ENCODE assay signal across 8 mouse cellular contexts in the genomic region with DNA sequence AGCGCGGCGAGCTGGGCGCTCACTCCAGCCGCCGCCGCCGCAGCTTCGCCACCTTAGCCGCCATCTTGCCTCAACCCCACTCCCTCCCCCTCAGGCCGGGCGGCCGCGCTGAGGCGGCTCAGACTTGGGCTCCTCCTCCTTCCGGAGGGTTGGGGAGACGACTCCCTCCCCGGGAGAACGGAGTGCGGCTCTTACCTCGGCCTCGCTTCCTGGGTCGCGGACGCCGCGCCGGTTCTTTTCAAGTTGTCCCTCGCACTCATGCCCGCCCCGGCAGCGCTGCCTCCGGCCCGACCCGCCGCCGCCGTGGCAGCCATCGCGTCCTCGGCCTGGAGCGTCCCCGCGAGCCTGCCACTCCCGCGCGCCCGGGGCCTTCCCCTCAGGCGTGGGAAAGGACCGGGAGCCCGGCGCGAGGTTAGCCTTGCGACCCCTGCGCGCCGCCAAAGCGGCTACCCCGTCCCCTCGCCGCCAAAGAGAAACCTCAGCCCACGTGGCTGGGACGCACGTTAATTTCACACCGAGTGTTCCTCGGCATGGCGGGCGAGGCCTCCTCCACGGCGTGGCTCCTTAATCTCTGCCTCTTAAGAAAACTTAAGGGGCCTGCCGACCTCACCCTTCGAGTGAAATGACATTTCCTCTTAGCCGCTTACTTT. TPM values are rescaled to one million over a fixed set of nuclear protein-coding genes. Genes with fewer than 3 reads are reported as not detected.
DNase-seq lines count a peak whose midpoint lies in the region; ATAC-seq and TF ChIP-seq lines count a peak whose summit lies in the region.

No protein-coding gene starts in this region.

- peaks cover 68% of the 10 kb centered on the region for H3K79me2 ChIP-seq in macrophage (ENCODE audit: inconsistent target)

- no peaks in the 10 kb centered on the region for H3K27me3 ChIP-seq in hindbrain, postnatal 0 days (ENCODE audit: insufficient read depth, low read length)

- ATAC-seq in common myeloid progenitor, adult 5-6 weeks (replicated peaks; ENCODE audit: low read depth, poor library complexity, severe bottlenecking) = peak; percentile 81
- ATAC-seq in hindbrain, postnatal 0 days = peak; percentile 92

- peak overlapping the region; percentile 96 for H3K4me2 ChIP-seq in hindbrain, postnatal 0 days (ENCODE audit: low read depth, low read length)

- H3K4me3 ChIP-seq in gastrocnemius, adult 2 months = peak overlapping the region; percentile 84
- peak overlapping the region; percentile 95 for H3K4me3 ChIP-seq in hindbrain, postnatal 0 days (ENCODE audit: low read length)
- H3K4me3 ChIP-seq in left cerebral cortex, adult 2 months = peak overlapping the region; percentile 79
- peak overlapping the region; percentile 89 for H3K4me3 ChIP-seq in macrophage (ENCODE audit: inconsistent target)

- peak; percentile 97 for DNase-seq in ZHBTc4 (ENCODE audit: low read depth, low spot score)
- DNase-seq in gastrocnemius, adult 2 months = peak; percentile 95
- peak; percentile 94 for DNase-seq in hindbrain, postnatal 0 days (ENCODE audit: low spot score)
- DNase-seq in left cerebral cortex, adult 2 months (ENCODE audit: extremely low spot score in 1 of 2, low spot score in 2 of 2) = peak; percentile 85 to 88
- peak; percentile 80 for DNase-seq in retina, postnatal 7 days (ENCODE audit: low read depth, low spot score)
- peak; percentile 82 to 87 for DNase-seq in urinary bladder, adult 18-20 months (ENCODE audit: low spot score in 2 of 2)

- H3K9ac ChIP-seq in hindbrain, postnatal 0 days (replicated peaks; ENCODE audit: low read length) = peak overlapping the region; percentile 98

- peak overlapping the region; percentile 99 for H3K27ac ChIP-seq in gastrocnemius, adult 2 months
- H3K27ac ChIP-seq in hindbrain, postnatal 0 days = peak overlapping the region; percentile 98
- peak overlapping the region; percentile 94 for H3K27ac ChIP-seq in left cerebral cortex, adult 2 months
- peak overlapping the region; percentile 92 for H3K27ac ChIP-seq in macrophage

- no peaks in the 10 kb centered on the region; the same call in 1 of the 2 replicates for H3K4me1 ChIP-seq in hindbrain, postnatal 0 days (ENCODE audit: insufficient read depth, low read length)

- intact Hi-C loops in gastrocnemius, adult 2 months (cut with DNase I) = loop anchor here (2.0 to 5.0 kb wide), 3 partner anchors 35 to 93 kb away; a partner anchor contains a TSS
- intact Hi-C loops in left cerebral cortex, adult 2 months (cut with DNase I) = loop anchor here (2.0 to 5.0 kb wide), 3 partner anchors 80 to 145 kb away; a partner anchor contains a TSS

- WGBS in hindbrain, postnatal 0 days = under 1% methylated on average over 55 of the region's 73 CpGs
- WGBS in macrophage (ENCODE audit: missing documents) = 0% methylated on average over 36 of the region's 73 CpGs

- H3K36me3 ChIP-seq in hindbrain, postnatal 0 days (ENCODE audit: insufficient read depth, low read length) = no peaks in the 10 kb centered on the region
- no peaks in the 10 kb centered on the region for H3K36me3 ChIP-seq in macrophage (ENCODE audit: inconsistent target)

- no peaks in the 10 kb centered on the region for H3K9me3 ChIP-seq in hindbrain, postnatal 0 days (ENCODE audit: low read length)

- TF ChIP-seq CTCF in gastrocnemius, adult 2 months (IDR thresholded peaks at IDR 0.05) = no peak
- TF ChIP-seq CTCF in hindbrain, postnatal 0 days (IDR thresholded peaks at IDR 0.05; ENCODE audit: low read depth) = no peak
- TF ChIP-seq CTCF in left cerebral cortex, adult 2 months (IDR thresholded peaks at IDR 0.05) = no peak; the same call in 1 of the 2 replicates

RNA-seq across cellular contexts. Expression of a gene that starts 0.9 kb away (rescaled TPM):
- 3.3 and 4.3 TPM in 2 replicates for total RNA-seq in common myeloid progenitor, adult 5-6 weeks (2017)
- 1 to 10 TPM; 2.2 to 2.6 TPM for total RNA-seq in gastrocnemius, adult 2 months (2021)
- total RNA-seq in hindbrain, postnatal 0 days (2014; rRNA removed) = 5.9 and 6.7 TPM in 2 replicates
- 6.6 and 6.9 TPM in 2 replicates for polyA plus RNA-seq in hindbrain, postnatal 0 days (2015; fragmentation: Nextera tagmentation; extraction: Ambion mirVana)
- total RNA-seq in left cerebral cortex, adult 2 months (2021) = 1 to 10 TPM; 6.4 to 6.8 TPM
- 1 to 10 TPM in 23 of 26 experiments, under 1 TPM in 3; 0.53 to 8.4 (median 4.3) TPM for total RNA-seq in macrophage (2018; cell fraction: chromatin; rRNA removed)
- total RNA-seq in macrophage (2018; cell fraction: cytosol; rRNA removed) = 1 to 10 TPM; 2.6 to 7.1 (median 4.9) TPM
- 10 to 100 TPM in 1 of 26 experiments, 1 to 10 TPM in 25; 1.1 to 10.6 (median 5.7) TPM for total RNA-seq in macrophage (2018; cell fraction: nucleus; rRNA removed)
- polyA plus RNA-seq in macrophage (2018) = 2.9 to 5.2 TPM (median 5.0 TPM) in 3 replicates

RNA-seq across cellular contexts. Expression of a gene that starts 1.0 kb away (rescaled TPM):
- total RNA-seq in common myeloid progenitor, adult 5-6 weeks (2017) = 335 and 349 TPM in 2 replicates
- total RNA-seq in gastrocnemius, adult 2 months (2021) = 100 to 1,000 TPM; 133 to 139 TPM
- total RNA-seq in hindbrain, postnatal 0 days (2014; rRNA removed) = 137 and 159 TPM in 2 replicates
- 143 and 148 TPM in 2 replicates for polyA plus RNA-seq in hindbrain, postnatal 0 days (2015; fragmentation: Nextera tagmentation; extraction: Ambion mirVana)
- 100 to 1,000 TPM; 267 to 299 TPM for total RNA-seq in left cerebral cortex, adult 2 months (2021)
- total RNA-seq in macrophage (2018; cell fraction: chromatin; rRNA removed) = 100 to 1,000 TPM; 208 to 751 (median 645) TPM
- 100 to 1,000 TPM; 122 to 216 (median 168) TPM for total RNA-seq in macrophage (2018; cell fraction: cytosol; rRNA removed)
- total RNA-seq in macrophage (2018; cell fraction: nucleus; rRNA removed) = 100 to 1,000 TPM; 151 to 495 (median 323) TPM
- polyA plus RNA-seq in macrophage (2018) = 110 to 316 TPM (median 118 TPM) in 3 replicates

Comparison
In these comparisons a context has a peak if more than half of its experiments do, and no peak if none do; other contexts are left out.
1. Peak in every context shown above with its lines: DNase-seq, ATAC-seq, H3K4me3 ChIP-seq and H3K27ac ChIP-seq.